Mouse (Mus musculus) liver, embryonic 16.5 days (tissue): ENCODE measurements around the gene Serpinb6b. TPM values are rescaled to one million over a fixed set of nuclear protein-coding genes. Genes with fewer than 3 reads are reported as not detected.
"Not testable (repeated sequence)": the region's sequence is repeated elsewhere in the genome, so short reads cannot be mapped to it uniquely, and the experiment has no call there.

Experiments used
- ATAC-seq: fragments of 200-750 bp; cut with Nextera tagmentation; 2 replicates; pipeline ENCODE4 v1.8.0; 2017; ENCODE audit warnings: low read depth, mild to moderate bottlenecking, moderate number of reproducible peaks, moderate library complexity
- H3K27ac ChIP-seq: fragments of 300-500 bp; sonication (generic); 2 replicates; pipeline ENCODE4 v1.5.1; 2014; ENCODE audit warnings: mild to moderate bottlenecking, low read length
- H3K27me3 ChIP-seq: fragments of 300-500 bp; sonication (generic); 2 replicates; pipeline ENCODE4 v1.6.1; 2014; ENCODE audit warnings: low read depth, low read length, mixed read lengths; ENCODE audit not compliant: control insufficient read depth, insufficient read depth
- H3K36me3 ChIP-seq: fragments of 300-500 bp; sonication (generic); 2 replicates; pipeline ENCODE4 v1.6.1; 2014; ENCODE audit warnings: mild to moderate bottlenecking; ENCODE audit not compliant: control insufficient read depth, insufficient read depth
- H3K4me1 ChIP-seq: fragments of 300-500 bp; sonication (generic); 2 replicates; pipeline ENCODE4 v1.6.1; 2014; ENCODE audit warnings: low read depth, low read length, mixed read lengths; ENCODE audit not compliant: control insufficient read depth
- H3K4me2 ChIP-seq: fragments of 300-500 bp; sonication (generic); 2 replicates; pipeline ENCODE4 v1.6.1; 2014; ENCODE audit warnings: low read depth, low read length, mixed read lengths
- H3K4me3 ChIP-seq: fragments of 300-500 bp; sonication (generic); 2 replicates; pipeline ENCODE4 v1.5.1; 2014; ENCODE audit warnings: low read depth, mild to moderate bottlenecking, low read length
- H3K9ac ChIP-seq: fragments of 300-500 bp; sonication (generic); 2 replicates; pipeline ENCODE4 v1.6.1; 2014; ENCODE audit warnings: low read depth, low read length
- H3K9me3 ChIP-seq: fragments of 300-500 bp; sonication (generic); replicated peaks from 2 replicates; pipeline ENCODE4 v1.6.1; 2016; ENCODE audit warnings: low read length; ENCODE audit not compliant: control insufficient read depth
- WGBS: fragments of 180-500 bp; shearing (Covaris S2); extraction: QIAGEN DNeasy Blood & Tissue Kit; methylation state at CpG from one replicate; pipeline ENCODE4 v1.1.7; 2014; ENCODE audit not compliant: insufficient replicate concordance; 5-methylcytosine and 5-hydroxymethylcytosine counted together
- polyA plus RNA-seq: library from polyadenylated mRNA; unstranded; fragments of >200 nt; fragmentation: Nextera tagmentation; extraction: Ambion mirVana; gene quantifications from 2 replicates; pipeline ENCODE4 v1.2.1, GENCODE M21; 2015

The Serpinb6b gene
- polyA plus RNA-seq, result 4.4 and 4.7 TPM in 2 replicates

- Histone ChIP-seq H3K4me3 (peak within 1 kb of the TSS; percentile 47), H3K27ac (peak within 1 kb of the TSS; percentile 69), H3K27me3 (no peaks in the 10 kb centered on the region), H3K4me2 (peak within 1 kb of the TSS; percentile 71), H3K36me3 (no peaks in the 10 kb centered on the region), H3K9me3 (no peaks in the 10 kb centered on the region), H3K9ac (peak within 1 kb of the TSS; percentile 62), H3K4me1 (peaks cover 48% of the 10 kb centered on the region)
- no peak for ATAC-seq
- 16% methylated on average over 16 of the region's 16 CpGs for WGBS
Measured at GRCm38 (mm10) chr13:32964989-32965811, at the start of gene Serpinb6b. Gene Serpinb6b, plus strand, starts transcription at chr13:32965209.

GRCm38 (mm10) chr13:32922622-32923021 lies 42.4 kb upstream of the Serpinb6b start:
- Histone ChIP-seq H3K27ac (no peak overlapping the region), H3K4me2 (no peak overlapping the region), H3K27me3 (no peaks in the 10 kb centered on the region), H3K9me3 (no peaks in the 10 kb centered on the region), H3K4me1 (no peaks in the 10 kb centered on the region), H3K4me3 (no peak overlapping the region), H3K36me3 (no peaks in the 10 kb centered on the region), H3K9ac (no peak overlapping the region)
- no peak for ATAC-seq

- Histone ChIP-seq H3K27ac (no peak overlapping the region), H3K9me3 (no peaks in the 10 kb centered on the region), H3K4me3 (no peak overlapping the region), H3K9ac (no peak overlapping the region), H3K4me2 (no peak overlapping the region), H3K4me1 (no peaks in the 10 kb centered on the region), H3K36me3 (no peaks in the 10 kb centered on the region), H3K27me3 (no peaks in the 10 kb centered on the region)
- ATAC-seq, result no peak
- WGBS, result 43% methylated on average over 7 of the region's 7 CpGs
Measured at GRCm38 (mm10) chr13:32924578-32925360, 40.2 kb upstream of the Serpinb6b start.

GRCm38 (mm10) chr13:32926661-32927060 lies 38.3 kb upstream of the Serpinb6b start:
- no peak overlapping the region for H3K27ac ChIP-seq
- no peaks in the 10 kb centered on the region for H3K4me1 ChIP-seq
- H3K36me3 ChIP-seq, result no peaks in the 10 kb centered on the region
- WGBS, result 31% methylated on average over 2 of the region's 2 CpGs
- H3K9ac ChIP-seq, result no peak overlapping the region
- H3K4me2 ChIP-seq, result no peak overlapping the region
- H3K9me3 ChIP-seq, result no peaks in the 10 kb centered on the region
- no peak for ATAC-seq
- H3K27me3 ChIP-seq, result no peaks in the 10 kb centered on the region
- H3K4me3 ChIP-seq, result no peak overlapping the region

GRCm38 (mm10) chr13:32927241-32927640 lies 37.8 kb upstream of the Serpinb6b start:
- Histone ChIP-seq H3K9me3 (no peaks in the 10 kb centered on the region), H3K9ac (no peak overlapping the region), H3K4me1 (no peaks in the 10 kb centered on the region), H3K4me3 (no peak overlapping the region), H3K4me2 (no peak overlapping the region), H3K36me3 (no peaks in the 10 kb centered on the region), H3K27ac (no peak overlapping the region), H3K27me3 (no peaks in the 10 kb centered on the region)
- WGBS, result 56% methylated on average over 1 of the region's 1 CpGs
- ATAC-seq, result no peak

GRCm38 (mm10) chr13:32929107-32929750 lies 35.8 kb upstream of the Serpinb6b start:
- Histone ChIP-seq H3K4me2 (no peak overlapping the region), H3K27me3 (no peaks in the 10 kb centered on the region), H3K36me3 (no peaks in the 10 kb centered on the region), H3K4me3 (no peak overlapping the region), H3K27ac (no peak overlapping the region), H3K4me1 (no peaks in the 10 kb centered on the region), H3K9me3 (no peaks in the 10 kb centered on the region), H3K9ac (no peak overlapping the region)
- WGBS, result 26% methylated on average over 2 of the region's 2 CpGs
- no peak for ATAC-seq

- ATAC-seq, result 0 out of 2 replicates have a peak, but pooled peaks have one; percentile 19
Measured at GRCm38 (mm10) chr13:32934706-32935381, 30.2 kb upstream of the Serpinb6b start.

GRCm38 (mm10) chr13:32938275-32938674 lies 26.7 kb upstream of the Serpinb6b start:
- not testable (repeated sequence) for ATAC-seq

More at GRCm38 (mm10) chr13:32934706-32935381, 30.2 kb upstream of the Serpinb6b start:
- 9% methylated on average over 1 of the region's 1 CpGs for WGBS
- H3K4me1 ChIP-seq, result no peaks in the 10 kb centered on the region
- no peaks in the 10 kb centered on the region for H3K27me3 ChIP-seq
- H3K27ac ChIP-seq, result no peak overlapping the region
- H3K9me3 ChIP-seq, result no peaks in the 10 kb centered on the region
- no peak overlapping the region for H3K4me2 ChIP-seq
- no peak overlapping the region for H3K9ac ChIP-seq
- no peak overlapping the region for H3K4me3 ChIP-seq
- H3K36me3 ChIP-seq, result no peaks in the 10 kb centered on the region

More at GRCm38 (mm10) chr13:32938275-32938674, 26.7 kb upstream of the Serpinb6b start:
- H3K4me3 ChIP-seq, H3K27me3 ChIP-seq, H3K36me3 ChIP-seq, H3K4me1 ChIP-seq, H3K9me3 ChIP-seq, H3K4me2 ChIP-seq, H3K9ac ChIP-seq, H3K27ac ChIP-seq: not testable (repeated sequence)
- 53% methylated on average over 4 of the region's 4 CpGs for WGBS
